Mouse (Mus musculus) C2C12 (cell line): ENCODE measurements around the gene Tigit. TPM values are rescaled to one million over a fixed set of nuclear protein-coding genes. Genes with fewer than 3 reads are reported as not detected.

Experiments
- H3K27me3 ChIP-seq: one replicate; pipeline ENCODE4 v1.6.1; 2011; ENCODE audit not compliant: control insufficient read depth, insufficient read depth, insufficient read length
- H3K36me3 ChIP-seq: one replicate; pipeline ENCODE4 v1.6.1; 2011; ENCODE audit not compliant: control insufficient read depth, insufficient read depth
- H3K4me3 ChIP-seq: one replicate; pipeline ENCODE4 v1.5.1; 2011; ENCODE audit warnings: mild to moderate bottlenecking, control low read depth; ENCODE audit not compliant: poor library complexity, insufficient read depth, severe bottlenecking
- H3K79me2 ChIP-seq: one replicate; pipeline ENCODE4 v1.6.1; 2011; ENCODE audit not compliant: control insufficient read depth, insufficient read depth
- H3K79me3 ChIP-seq: one replicate; pipeline ENCODE4 v1.6.1; 2011; ENCODE audit warnings: low read depth, control low read depth
- H3ac ChIP-seq: one replicate; pipeline ENCODE3; 2011; ENCODE audit warnings: low read depth; ENCODE audit not compliant: control insufficient read depth, insufficient read length
- CEBPB ChIP-seq: IDR thresholded peaks from one replicate; pipeline ENCODE4 v1.6.1; 2011; ENCODE audit warnings: low read depth, mild to moderate bottlenecking, control low read depth, moderate library complexity
- CTCF ChIP-seq: IDR thresholded peaks from one replicate; pipeline ENCODE4 v1.5.1; 2011; ENCODE audit not compliant: control insufficient read depth, insufficient read depth, insufficient read length
- FOSL1 ChIP-seq: IDR thresholded peaks from one replicate; pipeline ENCODE4 v1.8.0; 2011; ENCODE audit warnings: mild to moderate bottlenecking, low read length; ENCODE audit not compliant: poor library complexity, insufficient read depth, severe bottlenecking
- MAX ChIP-seq: IDR thresholded peaks from one replicate; pipeline ENCODE4 v1.6.1; 2011; ENCODE audit warnings: mild to moderate bottlenecking, control low read depth
- MYOD1 ChIP-seq: IDR thresholded peaks from one replicate; pipeline ENCODE4 v1.6.1; 2011; ENCODE audit warnings: low read depth; ENCODE audit not compliant: control insufficient read depth, insufficient read length
- MYOG ChIP-seq: IDR thresholded peaks from one replicate; pipeline ENCODE4 v1.6.1; 2011; ENCODE audit not compliant: control insufficient read depth, insufficient read length; ENCODE audit errors: extremely low read depth
- USF1 ChIP-seq: IDR thresholded peaks from one replicate; pipeline ENCODE4 v1.6.1; 2011; ENCODE audit warnings: low read depth, mild to moderate bottlenecking, control low read depth, moderate library complexity
- polyA plus RNA-seq: library from polyadenylated mRNA; unstranded; fragments of >200 nt; fragmentation: generic; extraction: Trizol; gene quantifications from one replicate; pipeline ENCODE4 v1.2.1, GENCODE M21; 2012; ENCODE audit warnings: missing spikeins

Tigit gene
- polyA plus RNA-seq, 1 experiment, result 10.1 TPM

- Histone ChIP-seq H3ac (no peak overlapping the region), H3K27me3 (no peaks in the 10 kb centered on the region), H3K79me3 (no peaks in the 10 kb centered on the region), H3K79me2 (no peaks in the 10 kb centered on the region), H3K4me3 (no peak overlapping the region), H3K36me3 (no peaks in the 10 kb centered on the region)
- TF ChIP-seq FOSL1 (no peak), MYOG (no peak), MAX (no peak)
Observed at GRCm38 (mm10) chr16:43687968-43688367, 24.0 kb upstream of the Tigit start.

DNA sequence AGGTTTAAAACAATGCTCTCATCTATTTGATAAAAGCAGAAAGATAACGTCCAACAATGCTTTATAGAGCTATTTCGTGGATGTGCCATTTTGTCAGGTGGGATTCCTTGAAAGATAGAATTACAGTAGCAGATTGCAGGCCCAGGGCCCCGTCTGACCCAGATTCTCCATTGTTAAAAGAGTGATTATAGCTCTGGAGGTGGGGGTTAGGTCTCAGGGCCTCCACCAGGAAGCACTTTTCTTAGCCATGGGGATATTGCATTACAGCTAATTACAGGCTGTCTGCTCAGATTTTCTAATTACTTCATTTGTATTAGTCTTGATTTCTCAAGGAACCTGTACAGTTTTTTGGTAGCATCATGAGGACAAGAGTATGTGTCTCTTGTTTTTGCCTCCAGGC, 10.5 kb upstream of the Tigit start:
- H3K79me3 ChIP-seq, result no peaks in the 10 kb centered on the region
- no peaks in the 10 kb centered on the region for H3K36me3 ChIP-seq
- no peak overlapping the region for H3ac ChIP-seq
- H3K79me2 ChIP-seq, result no peaks in the 10 kb centered on the region
- no peak overlapping the region for H3K4me3 ChIP-seq
- TF ChIP-seq MAX, result no peak
- H3K27me3 ChIP-seq, result no peaks in the 10 kb centered on the region

DNA sequence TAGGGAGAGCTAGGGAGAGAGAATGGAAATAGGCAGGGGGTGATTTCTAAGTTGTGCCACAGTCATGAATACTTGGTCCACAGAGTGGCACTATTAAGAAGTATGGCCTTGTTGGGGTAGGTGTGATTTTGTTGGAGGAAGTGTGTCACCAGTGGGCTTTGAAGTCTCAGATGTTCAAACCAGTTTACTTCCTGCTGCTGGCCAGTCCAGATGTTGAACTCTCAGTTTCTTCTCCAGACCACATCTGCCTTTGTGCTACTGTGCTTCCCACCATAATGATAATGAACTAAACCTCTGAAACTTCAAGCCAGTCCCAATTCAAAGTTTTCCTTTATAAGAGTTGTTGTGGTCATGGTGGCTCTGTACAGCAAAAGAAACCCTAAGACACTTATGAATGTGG, 8.8 kb upstream of the Tigit start:
- H3K36me3 ChIP-seq, result no peaks in the 10 kb centered on the region
- H3K27me3 ChIP-seq, result no peaks in the 10 kb centered on the region
- H3K4me3 ChIP-seq, result no peak overlapping the region
- H3K79me3 ChIP-seq, result no peaks in the 10 kb centered on the region
- no peaks in the 10 kb centered on the region for H3K79me2 ChIP-seq
- no peak for TF ChIP-seq USF1
- TF ChIP-seq CTCF, result no peak
- TF ChIP-seq FOSL1, result no peak
- no peak for TF ChIP-seq MAX
- TF ChIP-seq MYOG, result no peak
- no peak for TF ChIP-seq MYOD1
- TF ChIP-seq CEBPB, result no peak
- no peak overlapping the region for H3ac ChIP-seq

- no peak overlapping the region for H3K4me3 ChIP-seq
- TF ChIP-seq USF1, result no peak
- TF ChIP-seq MYOD1, result no peak
- no peak for TF ChIP-seq CTCF
- TF ChIP-seq CEBPB, result no peak
- TF ChIP-seq FOSL1, result no peak
- TF ChIP-seq MYOG, result no peak
- no peak for TF ChIP-seq MAX
- H3K27me3 ChIP-seq, result no peaks in the 10 kb centered on the region
Observed at GRCm38 (mm10) chr16:43671972-43672371, 8.0 kb upstream of the Tigit start.

GRCm38 (mm10) chr16:43668294-43668693, 4.3 kb upstream of the Tigit start:
- TF ChIP-seq MAX, result no peak
- TF ChIP-seq CEBPB, result no peak
- TF ChIP-seq FOSL1, result no peak
- no peak for TF ChIP-seq USF1
- TF ChIP-seq CTCF, result no peak
- TF ChIP-seq MYOG, result no peak
- no peak for TF ChIP-seq MYOD1
- Histone ChIP-seq H3ac (no peak overlapping the region), H3K4me3 (no peak overlapping the region), H3K27me3 (no peaks in the 10 kb centered on the region), H3K79me2 (no peaks in the 10 kb centered on the region), H3K79me3 (no peaks in the 10 kb centered on the region), H3K36me3 (no peaks in the 10 kb centered on the region)

More at GRCm38 (mm10) chr16:43671972-43672371, 8.0 kb upstream of the Tigit start:
- H3K79me2 ChIP-seq, result no peaks in the 10 kb centered on the region
- H3ac ChIP-seq, result no peak overlapping the region
- H3K36me3 ChIP-seq, result no peaks in the 10 kb centered on the region
- no peaks in the 10 kb centered on the region for H3K79me3 ChIP-seq

DNA sequence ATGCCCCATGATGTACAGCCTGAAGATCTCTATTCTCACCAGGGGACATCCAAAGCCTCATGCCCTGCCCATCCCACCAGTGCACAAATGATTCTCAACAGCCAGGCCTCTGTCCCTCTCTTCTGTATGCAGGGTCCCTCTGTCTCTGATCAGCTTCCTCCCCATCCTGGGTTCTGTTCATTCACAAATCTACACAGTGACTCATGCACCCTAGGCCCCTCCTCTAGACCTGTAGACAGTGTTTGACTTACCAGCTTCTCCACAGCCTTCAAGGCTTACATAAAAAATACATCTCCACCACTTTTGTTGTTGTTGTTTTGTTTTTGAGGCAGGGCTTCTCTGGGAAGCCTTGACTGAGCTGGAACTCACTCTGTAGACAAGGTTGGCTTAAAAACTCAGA, 915 bp upstream of the Tigit start:
- H3K79me2 ChIP-seq, result peaks cover 4% of the 10 kb centered on the region
- H3ac ChIP-seq, result no peak overlapping the region
- no peaks in the 10 kb centered on the region for H3K27me3 ChIP-seq
- peaks cover 4% of the 10 kb centered on the region for H3K36me3 ChIP-seq
- H3K4me3 ChIP-seq, result no peak overlapping the region
- no peaks in the 10 kb centered on the region for H3K79me3 ChIP-seq
- TF ChIP-seq USF1, result no peak
- TF ChIP-seq FOSL1, result no peak
- TF ChIP-seq CTCF, result no peak
- no peak for TF ChIP-seq MYOG
- TF ChIP-seq MYOD1, result no peak
- no peak for TF ChIP-seq CEBPB
- no peak for TF ChIP-seq MAX
